Comparison of ENCODE assay signal across 38 mouse cellular contexts in genomic region chr10:43229236-43229635, GRCm38 (mm10). TPM values are rescaled to one million over a fixed set of nuclear protein-coding genes. Genes with fewer than 3 reads are reported as not detected.
"Had no signal": no experiment of that assay in that cellular context is flagged by ENCODE, and none has a peak within 500 bp of the region (broad histone marks: within the 10 kb centered on the region; RNA-seq: fewer than 3 reads in every experiment).

No protein-coding gene starts in this region.

- H3K4me2 ChIP-seq: limb, embryonic 12.5 days; limb, embryonic 13.5 days; limb, embryonic 15.5 days; liver, embryonic 11.5 days; liver, embryonic 12.5 days; liver, embryonic 13.5 days; liver, embryonic 15.5 days; lung, embryonic 14.5 days; lung, embryonic 15.5 days; midbrain, embryonic 11.5 days; midbrain, embryonic 12.5 days; midbrain, embryonic 13.5 days; midbrain, embryonic 15.5 days; neural tube, embryonic 12.5 days had no signal

- H3K4me3 ChIP-seq: limb, embryonic 10.5 days; limb, embryonic 12.5 days; limb, embryonic 13.5 days; limb, embryonic 15.5 days; liver, embryonic 12.5 days; liver, embryonic 13.5 days; liver, embryonic 15.5 days; lung, embryonic 15.5 days; megakaryocyte, embryonic 14.5 days; midbrain, embryonic 10.5 days; midbrain, embryonic 12.5 days; midbrain, embryonic 13.5 days; midbrain, embryonic 15.5 days; myocyte; neural tube, embryonic 12.5 days had no signal

- H3K9ac ChIP-seq: limb, embryonic 12.5 days; limb, embryonic 13.5 days; limb, embryonic 15.5 days; liver, embryonic 12.5 days; liver, embryonic 13.5 days; liver, embryonic 14.5 days; liver, embryonic 15.5 days; liver, postnatal 0 days; lung, embryonic 14.5 days; lung, embryonic 15.5 days; midbrain, embryonic 12.5 days; midbrain, embryonic 13.5 days; midbrain, embryonic 15.5 days; neural tube, embryonic 12.5 days had no signal

- H3K27ac ChIP-seq: limb, embryonic 10.5 days; limb, embryonic 12.5 days; limb, embryonic 13.5 days; limb, embryonic 15.5 days; liver, embryonic 12.5 days; liver, embryonic 13.5 days; liver, embryonic 14.5 days; liver, embryonic 15.5 days; lung, embryonic 15.5 days; macrophage; midbrain, embryonic 10.5 days; midbrain, embryonic 12.5 days; midbrain, embryonic 13.5 days; midbrain, embryonic 15.5 days; neural tube, embryonic 12.5 days had no signal

- ATAC-seq: liver, embryonic 12.5 days; liver, postnatal 0 days; lung, postnatal 0 days; midbrain, embryonic 13.5 days; midbrain, embryonic 15.5 days; midbrain, embryonic 16.5 days had no signal

- H3K27me3 ChIP-seq: limb, embryonic 12.5 days; limb, embryonic 13.5 days; limb, embryonic 15.5 days; liver, embryonic 12.5 days; liver, embryonic 13.5 days; liver, embryonic 15.5 days; lung, embryonic 15.5 days; megakaryocyte, embryonic 14.5 days; midbrain, embryonic 12.5 days; midbrain, embryonic 13.5 days; midbrain, embryonic 15.5 days; neural tube, embryonic 12.5 days had no signal

- H3K9me3 ChIP-seq: limb, embryonic 10.5 days; limb, embryonic 12.5 days; limb, embryonic 13.5 days; limb, embryonic 15.5 days; liver, embryonic 12.5 days; liver, embryonic 13.5 days; liver, embryonic 15.5 days; lung, embryonic 15.5 days; megakaryocyte, embryonic 14.5 days; midbrain, embryonic 10.5 days; midbrain, embryonic 12.5 days; midbrain, embryonic 13.5 days; midbrain, embryonic 15.5 days; neural tube, embryonic 12.5 days had no signal

- DNase-seq: left cerebral cortex, postnatal 4 days; liver; liver, embryonic 13.5 days; liver, postnatal 0 days; lung, adult 18-20 months; lung, adult 2 months; lung, postnatal 10 days; lung, postnatal 14 days; lung, postnatal 36 days; lung, postnatal 4 days; midbrain, embryonic 14.5 days had no signal

- H3K36me3 ChIP-seq: limb, embryonic 12.5 days; limb, embryonic 13.5 days; limb, embryonic 15.5 days; liver, embryonic 13.5 days; liver, embryonic 15.5 days; lung, embryonic 15.5 days; midbrain, embryonic 10.5 days; midbrain, embryonic 12.5 days; midbrain, embryonic 13.5 days; midbrain, embryonic 15.5 days; neural tube, embryonic 12.5 days had no signal

- H3K4me1 ChIP-seq: limb, embryonic 10.5 days; limb, embryonic 15.5 days; lung, embryonic 15.5 days; midbrain, embryonic 10.5 days; midbrain, embryonic 12.5 days; midbrain, embryonic 13.5 days; midbrain, embryonic 15.5 days; neural tube, embryonic 12.5 days had no signal

RNA-seq across cellular contexts. Expression of gene 9030612E09Rik, which starts 54.7 kb away (rescaled TPM):
- total RNA-seq: liver, adult 2 months; megakaryocyte progenitor cell, adult 5-6 weeks; megakaryocyte, adult 5-6 weeks; megakaryocyte-erythroid progenitor cell, adult 5-6 weeks; monocyte, adult 5-6 weeks had no signal
- polyA plus RNA-seq: liver, adult 2 months; liver, embryonic 11.5 days; liver, embryonic 12.5 days; liver, embryonic 13.5 days; liver, embryonic 14.5 days; liver, embryonic 15.5 days; liver, embryonic 16.5 days; liver, postnatal 0 days; lung, embryonic 14.5 days; macrophage had no signal

RNA-seq across cellular contexts. Expression of gene Sobp, which starts 54.9 kb away (rescaled TPM):
- total RNA-seq: liver, adult 2 months; megakaryocyte progenitor cell, adult 5-6 weeks; megakaryocyte, adult 5-6 weeks; megakaryocyte-erythroid progenitor cell, adult 5-6 weeks; monocyte, adult 5-6 weeks had no signal
- polyA plus RNA-seq: macrophage had no signal
